Mouse (Mus musculus) E14TG2a.4 (cell line): ENCODE data around the gene Crocc.

Experiments used
- CTCF ChIP-seq: conservative IDR thresholded peaks from 2 replicates; pipeline ENCODE4 v1.5.1; 2014; ENCODE audit warnings: low read length
- POU5F1 ChIP-seq: IDR thresholded peaks from 2 replicates; pipeline ENCODE4 v1.6.1; 2014; ENCODE audit warnings: low read length, borderline replicate concordance

DNA sequence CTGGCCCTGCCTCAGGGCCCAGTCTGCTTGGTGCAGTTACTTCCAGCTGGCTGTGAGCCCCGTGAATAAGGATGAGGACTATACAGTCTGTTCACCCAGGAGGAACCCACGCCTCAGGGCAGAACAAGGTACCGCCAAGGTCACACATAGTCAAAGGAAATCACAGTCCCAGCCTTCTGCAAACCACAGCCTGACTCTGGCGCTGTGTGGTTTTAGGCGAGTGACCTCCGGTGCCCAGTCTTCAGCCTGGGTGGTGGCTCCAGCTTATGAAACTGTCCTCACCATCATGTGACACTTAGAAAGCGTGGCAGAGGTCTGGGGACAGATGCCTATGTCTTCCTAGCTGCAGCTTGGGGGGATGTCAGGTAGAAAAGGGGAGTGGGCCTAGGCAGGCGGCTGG, 64.5 kb downstream of the Crocc start:
- TF ChIP-seq CTCF: no peak
- no peak for TF ChIP-seq POU5F1
